Mouse (Mus musculus) lung, adult 2 months (tissue): ENCODE results near the gene Pcyt1a.

Experiments
- CTCF ChIP-seq: fragments of 200-500 bp; IDR thresholded peaks from 2 replicates; pipeline ENCODE4 v1.5.1; 2011; ENCODE audit warnings: mild to moderate bottlenecking, low read length, control low read depth; ENCODE audit not compliant: insufficient read depth
- POLR2A ChIP-seq: fragments of 200-500 bp; IDR thresholded peaks from 2 replicates; pipeline ENCODE4 v1.6.1; 2011; ENCODE audit warnings: low read depth, mild to moderate bottlenecking, control low read depth, low read length, borderline replicate concordance; ENCODE audit errors: extremely low read depth

GRCm38 (mm10) chr16:32511827-32512490, 81.2 kb downstream of the Pcyt1a start:
- TF ChIP-seq CTCF (no peak), POLR2A (no peak)
